Mouse (Mus musculus): ENCODE results near the gene Npas2.

Npas2 gene

GRCm38 (mm10) chr1:39384914-39385313 is 191.4 kb downstream of the Npas2 start:
- DNase-seq = no peak

GRCm38 (mm10) chr1:39386456-39386855 is 192.9 kb downstream of the Npas2 start:
- DNase-seq = no peak

- DNase-seq = no peak
Measured at GRCm38 (mm10) chr1:39387497-39387896, 194.0 kb downstream of the Npas2 start.

GRCm38 (mm10) chr1:39388163-39388562 is 194.6 kb downstream of the Npas2 start:
- no peak for DNase-seq

GRCm38 (mm10) chr1:39389338-39389737 is 195.8 kb downstream of the Npas2 start:
- no peak for DNase-seq

GRCm38 (mm10) chr1:39391652-39392051 is 198.1 kb downstream of the Npas2 start:
- DNase-seq = no peak

- peak; percentile 75 for DNase-seq
Measured at GRCm38 (mm10) chr1:39392189-39392588, 198.7 kb downstream of the Npas2 start.

- no peak for DNase-seq
Measured at GRCm38 (mm10) chr1:39393217-39393867, 199.8 kb downstream of the Npas2 start.

GRCm38 (mm10) chr1:39394096-39394495 is 200.6 kb downstream of the Npas2 start:
- no peak for DNase-seq

GRCm38 (mm10) chr1:39394650-39395049 is 201.1 kb downstream of the Npas2 start:
- DNase-seq = no peak

- DNase-seq = no peak
Measured at GRCm38 (mm10) chr1:39396347-39396746, 202.8 kb downstream of the Npas2 start.

GRCm38 (mm10) chr1:39398284-39398683 is 204.8 kb downstream of the Npas2 start:
- DNase-seq = no peak

- no peak for DNase-seq
Measured at GRCm38 (mm10) chr1:39399228-39399627, 205.7 kb downstream of the Npas2 start.

GRCm38 (mm10) chr1:39400173-39400572 is 206.6 kb downstream of the Npas2 start:
- no peak for DNase-seq

- DNase-seq = no peak
Measured at GRCm38 (mm10) chr1:39407108-39407507, 213.6 kb downstream of the Npas2 start.

GRCm38 (mm10) chr1:39408123-39408522 is 214.6 kb downstream of the Npas2 start:
- DNase-seq = no peak

- no peak for DNase-seq
Measured at GRCm38 (mm10) chr1:39408668-39409067, 215.1 kb downstream of the Npas2 start.

- no peak for DNase-seq
Measured at GRCm38 (mm10) chr1:39410085-39410821, 216.7 kb downstream of the Npas2 start.

All from cerebellum, adult 11-12 months (tissue).